Mouse (Mus musculus) right cerebral cortex, postnatal 36 days (tissue): ENCODE measurements at regions not wholly inside any gene's neighbourhood (a gene's known extent, or its start where the extent isn't known, plus 50 kb on each side); places are given as distances from the start of the nearest gene placed in this dataset.
"Not testable (repeated sequence)": the region's sequence is repeated elsewhere in the genome, so short reads cannot be mapped to it uniquely, and the experiment has no call there.

Experiments used
- DNase-seq, 2 experiments: peaks; one replicate each; pipeline ENCODE4 v3.0.0; 2022; ENCODE audit warnings: low spot score in 2 of 2, mixed read lengths in 1 of 2

GRCm38 (mm10) chr17:16516173-16516572, 547.7 kb upstream of the Zfp960 start:
- no peak for DNase-seq

- no peak for DNase-seq
These were observed 570.0 kb upstream of the Zfp960 start for GRCm38 (mm10) chr17:16493951-16494350.

GRCm38 (mm10) chr17:16493546-16493945, 570.4 kb upstream of the Zfp960 start:
- DNase-seq = no peak

- DNase-seq = no peak
These were observed 571.4 kb upstream of the Zfp960 start for GRCm38 (mm10) chr17:16492551-16492950.

- no peak for DNase-seq
These were observed 577.6 kb upstream of the Zfp960 start for GRCm38 (mm10) chr17:16486355-16486754.

- DNase-seq = no peak
These were observed 579.9 kb upstream of the Zfp960 start for GRCm38 (mm10) chr17:16483976-16484375.

GRCm38 (mm10) chr17:16481722-16482121, 582.2 kb upstream of the Zfp960 start:
- no peak for DNase-seq

- no peak for DNase-seq
These were observed 583.3 kb upstream of the Zfp960 start for GRCm38 (mm10) chr17:16480579-16480978.

- DNase-seq = no peak
These were observed 602.7 kb upstream of the Zfp960 start for GRCm38 (mm10) chr17:16461208-16461607.

GRCm38 (mm10) chr17:16453098-16453497, 610.8 kb upstream of the Zfp960 start:
- no peak for DNase-seq

GRCm38 (mm10) chr17:16444562-16444961, 613.7 kb upstream of the Rgmb start:
- no peak for DNase-seq

- DNase-seq = no peak
These were observed 564.4 kb upstream of the Rgmb start for GRCm38 (mm10) chr17:16395193-16395612.

GRCm38 (mm10) chr17:16374855-16375221, 544.0 kb upstream of the Rgmb start:
- not testable (repeated sequence) for DNase-seq

- not testable (repeated sequence) for DNase-seq
These were observed 543.4 kb upstream of the Rgmb start for GRCm38 (mm10) chr17:16374119-16374854.

GRCm38 (mm10) chr17:16372976-16373375, 542.1 kb upstream of the Rgmb start:
- DNase-seq = no peak

- DNase-seq = no peak
These were observed 513.2 kb upstream of the Rgmb start for GRCm38 (mm10) chr17:16344061-16344460.

GRCm38 (mm10) chr17:16342785-16343184, 511.9 kb upstream of the Rgmb start:
- DNase-seq = no peak

GRCm38 (mm10) chr17:16339720-16340470, 509.1 kb upstream of the Rgmb start:
- peak in 1 of 2 experiments; percentile 1 for DNase-seq

GRCm38 (mm10) chr17:16311914-16312313, 481.1 kb upstream of the Rgmb start:
- no peak for DNase-seq

- no peak for DNase-seq
These were observed 480.5 kb upstream of the Rgmb start for GRCm38 (mm10) chr17:16311196-16311873.

- no peak for DNase-seq
These were observed 470.9 kb upstream of the Rgmb start for GRCm38 (mm10) chr17:16301776-16302175.

GRCm38 (mm10) chr17:16298553-16298952, 467.7 kb upstream of the Rgmb start:
- no peak for DNase-seq
